Mouse (Mus musculus): Measurements from ENCODE around the gene Knstrn. TPM values are rescaled to one million over a fixed set of nuclear protein-coding genes. Genes with fewer than 3 reads are reported as not detected.

The Knstrn gene
- total and polyA plus RNA-seq, 3 experiments, result 72.9 to 97.2 (median 72.9) TPM

DNA sequence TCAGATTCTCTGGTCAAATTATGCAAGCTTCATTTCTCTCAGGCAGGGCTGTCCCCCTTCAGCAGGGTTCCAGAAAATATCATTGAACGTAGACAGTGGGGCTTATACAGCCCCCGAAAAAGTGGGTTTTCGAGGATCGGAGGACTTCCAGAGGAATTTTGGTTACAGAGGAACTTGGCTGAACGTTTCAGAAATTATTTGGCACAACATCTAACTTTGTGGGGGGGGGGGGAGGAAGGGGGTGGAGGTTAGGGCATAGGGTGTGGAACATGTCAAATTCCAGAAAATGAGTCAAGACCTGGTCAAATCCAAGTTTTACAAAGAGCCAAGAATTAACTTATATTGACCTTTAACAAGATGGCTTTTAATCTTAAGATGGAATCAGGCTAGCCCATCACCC lies 15.3 kb downstream of the Knstrn start:
- no peak overlapping the region for H3K27ac ChIP-seq (ENCODE audit: insufficient read depth, low read depth)
- H3K36me3 ChIP-seq (replicated peaks in 1 of 2; ENCODE audit: control insufficient read depth in 1 of 2, insufficient read depth in 1 of 2, low read length in 1 of 2), result peaks cover 59 to 95% of the 10 kb centered on the region in 2 experiments
- dilution Hi-C loops (cut with MboI; ENCODE audit: extremely low pct_ligation_motif_present, extremely low pct_unique_long_range_greater_than_20kb, low sequenced_read_pairs), result no loop called here
- H3K9me3 ChIP-seq (replicated peaks; ENCODE audit: low read length), result peaks cover 15% of the 10 kb centered on the region
- no peak overlapping the region for H3K9ac ChIP-seq (ENCODE audit: insufficient read depth, low read depth)
- no peaks in the 10 kb centered on the region for H3K27me3 ChIP-seq (replicated peaks)
- H3K4me2 ChIP-seq (ENCODE audit: insufficient read depth, low read depth, poor library complexity, severe bottlenecking), result no peak overlapping the region
- no peak for DNase-seq (ENCODE audit: extremely low read depth)
- TF ChIP-seq PAX5 (IDR thresholded peaks at IDR 0.05; ENCODE audit: low read length) (no peak), ZKSCAN1 (IDR thresholded peaks at IDR 0.05; ENCODE audit: borderline replicate concordance, low read depth, low read length) (no peak), USF1 (IDR thresholded peaks at IDR 0.05; ENCODE audit: low read depth, low read length) (no peak), JUND (conservative IDR thresholded peaks at IDR 0.05; ENCODE audit: low read depth, low read length) (no peak), ZMIZ1 (IDR thresholded peaks at IDR 0.05; ENCODE audit: low read depth, low read length) (no peak), CHD2 (IDR thresholded peaks at IDR 0.05; ENCODE audit: low read length) (no peak), NRF1 (IDR thresholded peaks at IDR 0.05; ENCODE audit: low read depth, low read length) (no peak), RAD21 (IDR thresholded peaks at IDR 0.05; ENCODE audit: low read depth, low read length) (no peak), ZC3H11A (IDR thresholded peaks at IDR 0.05; ENCODE audit: low read depth, low read length) (no peak), ZNF384 (IDR thresholded peaks at IDR 0.05; ENCODE audit: low read depth, low read length) (no peak), EP300 (IDR thresholded peaks at IDR 0.05; ENCODE audit: low read length) (no peak), NELFE (IDR thresholded peaks at IDR 0.05; ENCODE audit: low read depth, low read length) (no peak), SIN3A (IDR thresholded peaks at IDR 0.05; ENCODE audit: low read length) (no peak), JUN (IDR thresholded peaks at IDR 0.05; ENCODE audit: insufficient read depth, low read depth, low read length) (no peak), CHD1 (IDR thresholded peaks at IDR 0.05; ENCODE audit: low read depth, low read length) (no peak), POLR2A (IDR thresholded peaks at IDR 0.05; ENCODE audit: low read depth, low read length) (no peak), E2F4 (IDR thresholded peaks at IDR 0.05; ENCODE audit: insufficient replicate concordance, low read depth, low read length) (no peak), BHLHE40 (IDR thresholded peaks at IDR 0.05; ENCODE audit: low read depth, low read length) (no peak)
- H3K4me1 ChIP-seq (ENCODE audit: control insufficient read depth in 1 of 2, insufficient read depth in 2 of 2), result no peaks in the 10 kb centered on the region
- in situ Hi-C loops (cut with MboI; ENCODE audit: low pct_ligation_motif_present, low pct_unique_long_range_greater_than_20kb, low sequenced_read_pairs), result no loop called here
- H3K79me2 ChIP-seq (replicated peaks; ENCODE audit: control insufficient read depth, extremely low read depth, insufficient read depth, poor library complexity, severe bottlenecking), result no peaks in the 10 kb centered on the region
- no peak overlapping the region for H3K4me3 ChIP-seq (replicated peaks in 1 of 3; ENCODE audit: low read depth in 2 of 3, low read length in 2 of 3, poor library complexity in 1 of 3)

DNA sequence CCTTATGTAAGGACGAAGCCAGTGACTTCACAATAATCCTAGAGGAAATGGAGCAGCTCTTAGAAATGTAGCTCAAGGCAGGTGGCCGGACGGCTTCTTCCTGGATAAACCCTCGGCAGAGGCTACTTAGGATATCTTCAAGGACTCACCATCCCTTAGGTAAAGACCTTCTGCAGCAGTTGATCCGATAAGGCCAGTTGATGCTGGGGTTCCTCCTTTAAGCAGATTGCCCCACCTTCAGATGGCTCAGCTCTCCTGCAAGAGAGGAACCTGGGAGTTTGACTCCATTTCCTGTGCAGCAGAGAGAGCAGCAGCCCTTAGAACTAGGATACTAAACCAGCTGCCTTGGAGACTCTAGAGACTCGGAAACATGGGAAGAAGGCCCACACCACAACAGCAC lies 20.3 kb downstream of the Knstrn start:
- no peak for TF ChIP-seq SMC3 (IDR thresholded peaks at IDR 0.05; ENCODE audit: low read depth, low read length)
- no peak for TF ChIP-seq BHLHE40 (IDR thresholded peaks at IDR 0.05; ENCODE audit: low read depth, low read length)
- no peak for TF ChIP-seq ZNF384 (IDR thresholded peaks at IDR 0.05; ENCODE audit: low read depth, low read length)
- TF ChIP-seq MXI1 (IDR thresholded peaks at IDR 0.05; ENCODE audit: low read depth, low read length), result no peak
- no peak for TF ChIP-seq KAT2A (IDR thresholded peaks at IDR 0.05; ENCODE audit: insufficient replicate concordance, low read length)
- no peak for TF ChIP-seq ZKSCAN1 (IDR thresholded peaks at IDR 0.05; ENCODE audit: borderline replicate concordance, low read depth, low read length)
- no peak for TF ChIP-seq CTCF (conservative IDR thresholded peaks at IDR 0.05 in 1 of 2, IDR thresholded peaks at IDR 0.05 in 1 of 2; ENCODE audit: low read depth in 2 of 2, low read length in 2 of 2)
- TF ChIP-seq NELFE (IDR thresholded peaks at IDR 0.05; ENCODE audit: low read depth, low read length), result no peak
- no peak for TF ChIP-seq POLR2A (IDR thresholded peaks at IDR 0.05; ENCODE audit: low read depth, low read length)
- no peak for TF ChIP-seq MYC (IDR thresholded peaks at IDR 0.05; ENCODE audit: low read depth, low read length)
- TF ChIP-seq TCF12 (IDR thresholded peaks at IDR 0.05; ENCODE audit: low read depth, low read length), result no peak
- TF ChIP-seq POLR2AphosphoS2 (IDR thresholded peaks at IDR 0.05; ENCODE audit: low read depth, low read length), result no peak
- no peak for TF ChIP-seq SIN3A (IDR thresholded peaks at IDR 0.05; ENCODE audit: low read length)
- no peak for TF ChIP-seq MAFK (IDR thresholded peaks at IDR 0.05; ENCODE audit: insufficient replicate concordance, low read length)
- no peak for TF ChIP-seq ELF1 (IDR thresholded peaks at IDR 0.05; ENCODE audit: low read depth, low read length)
- no peak for TF ChIP-seq CHD1 (IDR thresholded peaks at IDR 0.05; ENCODE audit: low read depth, low read length)
- TF ChIP-seq PAX5 (IDR thresholded peaks at IDR 0.05; ENCODE audit: low read length), result no peak
- H3K27me3 ChIP-seq (replicated peaks), result no peaks in the 10 kb centered on the region
- DNase-seq (ENCODE audit: extremely low read depth), result no peak
- H3K4me3 ChIP-seq (replicated peaks in 1 of 3; ENCODE audit: low read depth in 2 of 3, low read length in 2 of 3, poor library complexity in 1 of 3), result no peak overlapping the region
- H3K79me2 ChIP-seq (replicated peaks; ENCODE audit: control insufficient read depth, extremely low read depth, insufficient read depth, poor library complexity, severe bottlenecking), result no peaks in the 10 kb centered on the region
- peaks cover 51 to 78% of the 10 kb centered on the region in 2 experiments for H3K36me3 ChIP-seq (replicated peaks in 1 of 2; ENCODE audit: control insufficient read depth in 1 of 2, insufficient read depth in 1 of 2, low read length in 1 of 2)
- no peak overlapping the region for H3K9ac ChIP-seq (ENCODE audit: insufficient read depth, low read depth)
- H3K4me2 ChIP-seq (ENCODE audit: insufficient read depth, low read depth, poor library complexity, severe bottlenecking), result no peak overlapping the region
- no peaks in the 10 kb centered on the region for H3K4me1 ChIP-seq (ENCODE audit: control insufficient read depth in 1 of 2, insufficient read depth in 2 of 2)
- in situ Hi-C loops (cut with MboI; ENCODE audit: low pct_ligation_motif_present, low pct_unique_long_range_greater_than_20kb, low sequenced_read_pairs) (no loop called here), dilution Hi-C loops (cut with MboI; ENCODE audit: extremely low pct_ligation_motif_present, extremely low pct_unique_long_range_greater_than_20kb, low sequenced_read_pairs) (no loop called here)
- no peaks in the 10 kb centered on the region for H3K9me3 ChIP-seq (replicated peaks; ENCODE audit: low read length)
- H3K27ac ChIP-seq (ENCODE audit: insufficient read depth, low read depth), result no peak overlapping the region

Measured in CH12.LX (cell line).